Mouse (Mus musculus) midbrain, embryonic 12.5 days (tissue): ENCODE measurements at regions not wholly inside any gene's neighbourhood (a gene's known extent, or its start where the extent isn't known, plus 50 kb on each side); places are given as distances from the start of the nearest gene placed in this dataset. TPM values are rescaled to one million over a fixed set of nuclear protein-coding genes. Genes with fewer than 3 reads are reported as not detected.

ENCODE experiments used
- ATAC-seq: fragments of 200-750 bp; cut with Nextera tagmentation; 2 replicates; pipeline ENCODE4 v1.8.0; 2017; ENCODE audit warnings: low read depth, moderate TSS enrichment, moderate library complexity; ENCODE audit not compliant: low FRiP score
- H3K27ac ChIP-seq: fragments of 300-500 bp; sonication (generic); replicated peaks from 2 replicates; pipeline ENCODE4 v1.5.1; 2016; ENCODE audit warnings: mild to moderate bottlenecking
- H3K27me3 ChIP-seq: fragments of 300-500 bp; sonication (generic); 2 replicates; pipeline ENCODE4 v1.6.1; 2016; ENCODE audit warnings: mild to moderate bottlenecking
- H3K36me3 ChIP-seq: fragments of 300-500 bp; sonication (generic); 2 replicates; pipeline ENCODE4 v1.6.1; 2016
- H3K4me1 ChIP-seq: fragments of 300-500 bp; sonication (generic); 2 replicates; pipeline ENCODE4 v1.6.1; 2016
- H3K4me2 ChIP-seq: fragments of 300-500 bp; sonication (generic); replicated peaks from 2 replicates; pipeline ENCODE4 v1.6.1; 2016; ENCODE audit warnings: mild to moderate bottlenecking, moderate library complexity
- H3K4me3 ChIP-seq: fragments of 300-500 bp; sonication (generic); 2 replicates; pipeline ENCODE4 v1.5.1; 2016; ENCODE audit warnings: mild to moderate bottlenecking
- H3K9ac ChIP-seq: fragments of 300-500 bp; sonication (generic); replicated peaks from 2 replicates; pipeline ENCODE4 v1.6.1; 2016; ENCODE audit warnings: mild to moderate bottlenecking, moderate library complexity
- H3K9me3 ChIP-seq: fragments of 300-500 bp; sonication (generic); 2 replicates; pipeline ENCODE4 v1.6.1; 2016; ENCODE audit warnings: mild to moderate bottlenecking
- WGBS: fragments of 180-500 bp; shearing (Covaris S2); methylation state at CpG from one replicate; pipeline ENCODE4 v1.1.7; 2016; 5-methylcytosine and 5-hydroxymethylcytosine counted together
- microRNA-seq: library from miRNA; unstranded; fragments of <30 nt; microRNA quantifications from one replicate; pipeline ENCODE4, GENCODE M21; 2017

GRCm38 (mm10) chr8:36029445-36029844 lies 263.9 kb downstream of the Gm19410 start:
- 81% methylated on average over 2 of the region's 2 CpGs for WGBS

GRCm38 (mm10) chr8:36030237-36030636 lies 264.6 kb downstream of the Gm19410 start:
- H3K36me3 ChIP-seq, result no peaks in the 10 kb centered on the region
- H3K27me3 ChIP-seq, result no peaks in the 10 kb centered on the region
- no peak overlapping the region for H3K4me2 ChIP-seq
- ATAC-seq, result no peak
- no peak overlapping the region for H3K4me3 ChIP-seq
- H3K9me3 ChIP-seq, result no peaks in the 10 kb centered on the region
- no peak overlapping the region for H3K9ac ChIP-seq
- WGBS, result 89% methylated on average over 3 of the region's 3 CpGs
- H3K4me1 ChIP-seq, result no peaks in the 10 kb centered on the region
- no peak overlapping the region for H3K27ac ChIP-seq

More at GRCm38 (mm10) chr8:36029445-36029844, 263.9 kb downstream of the Gm19410 start:
- H3K9me3 ChIP-seq, result no peaks in the 10 kb centered on the region
- no peak for ATAC-seq
- H3K27ac ChIP-seq, result no peak overlapping the region
- no peak overlapping the region for H3K4me2 ChIP-seq
- H3K27me3 ChIP-seq, result no peaks in the 10 kb centered on the region
- H3K4me3 ChIP-seq, result no peak overlapping the region
- no peak overlapping the region for H3K9ac ChIP-seq
- H3K4me1 ChIP-seq, result no peaks in the 10 kb centered on the region
- H3K36me3 ChIP-seq, result no peaks in the 10 kb centered on the region

GRCm38 (mm10) chr8:36031966-36032719 lies 266.6 kb downstream of the Gm19410 start:
- no peak for ATAC-seq
- Histone ChIP-seq H3K4me2 (no peak overlapping the region), H3K27ac (no peak overlapping the region), H3K36me3 (no peaks in the 10 kb centered on the region), H3K27me3 (no peaks in the 10 kb centered on the region), H3K9ac (no peak overlapping the region), H3K4me1 (no peaks in the 10 kb centered on the region), H3K4me3 (no peak overlapping the region), H3K9me3 (no peaks in the 10 kb centered on the region)
- 86% methylated on average over 10 of the region's 10 CpGs for WGBS

GRCm38 (mm10) chr8:36035339-36035738 lies 269.7 kb downstream of the Gm19410 start:
- no peak for ATAC-seq
- WGBS, result 96% methylated on average over 7 of the region's 7 CpGs
- Histone ChIP-seq H3K4me1 (no peaks in the 10 kb centered on the region), H3K4me2 (no peak overlapping the region), H3K9me3 (no peaks in the 10 kb centered on the region), H3K9ac (no peak overlapping the region), H3K36me3 (no peaks in the 10 kb centered on the region), H3K27me3 (no peaks in the 10 kb centered on the region), H3K27ac (no peak overlapping the region), H3K4me3 (no peak overlapping the region)

GRCm38 (mm10) chr8:36036271-36036670 lies 270.7 kb downstream of the Gm19410 start:
- no peak for ATAC-seq
- 77% methylated on average over 6 of the region's 6 CpGs for WGBS
- Histone ChIP-seq H3K27me3 (no peaks in the 10 kb centered on the region), H3K9me3 (no peaks in the 10 kb centered on the region), H3K4me1 (no peaks in the 10 kb centered on the region), H3K9ac (no peak overlapping the region), H3K4me2 (no peak overlapping the region), H3K27ac (no peak overlapping the region), H3K36me3 (no peaks in the 10 kb centered on the region), H3K4me3 (no peak overlapping the region)

- Histone ChIP-seq H3K4me1 (no peaks in the 10 kb centered on the region), H3K27ac (no peak overlapping the region), H3K9me3 (no peaks in the 10 kb centered on the region), H3K4me2 (no peak overlapping the region), H3K36me3 (no peaks in the 10 kb centered on the region), H3K27me3 (no peaks in the 10 kb centered on the region), H3K4me3 (no peak overlapping the region), H3K9ac (no peak overlapping the region)
- ATAC-seq, result no peak
- 86% methylated on average over 6 of the region's 6 CpGs for WGBS
Observed at GRCm38 (mm10) chr8:36041222-36041864, 275.8 kb downstream of the Gm19410 start.

- no peaks in the 10 kb centered on the region for H3K9me3 ChIP-seq
- no peaks in the 10 kb centered on the region for H3K4me1 ChIP-seq
- no peak overlapping the region for H3K4me2 ChIP-seq
- H3K27me3 ChIP-seq, result no peaks in the 10 kb centered on the region
- no peak overlapping the region for H3K4me3 ChIP-seq
- ATAC-seq, result no peak
- no peaks in the 10 kb centered on the region for H3K36me3 ChIP-seq
- WGBS, result 89% methylated on average over 4 of the region's 4 CpGs
- H3K27ac ChIP-seq, result no peak overlapping the region
- H3K9ac ChIP-seq, result no peak overlapping the region
Observed at GRCm38 (mm10) chr8:36042594-36042993, 277.0 kb downstream of the Gm19410 start.

Small RNAs in the stretch of these regions (microRNA-seq; reads per million reads assigned to microRNA genes)
- gene Gm22030, result not detected
